Mouse (Mus musculus) megakaryocyte, embryonic 14.5 days (primary cell): ENCODE measurements around the gene Cap2. TPM values are rescaled to one million over a fixed set of nuclear protein-coding genes. Genes with fewer than 3 reads are reported as not detected.

Experiments used
- H3K27me3 ChIP-seq: replicated peaks from 2 replicates; pipeline ENCODE3; 2012; ENCODE audit warnings: inconsistent platforms
- H3K36me3 ChIP-seq: replicated peaks from 2 replicates; pipeline ENCODE3; 2012; ENCODE audit warnings: low read length, inconsistent platforms, mixed read lengths
- H3K4me1 ChIP-seq: 2 replicates; pipeline ENCODE4 v1.6.1; 2012; ENCODE audit warnings: inconsistent platforms
- H3K4me3 ChIP-seq: replicated peaks from 2 replicates; pipeline ENCODE3; 2012; ENCODE audit warnings: moderate library complexity, mild to moderate bottlenecking, inconsistent platforms
- H3K9me3 ChIP-seq: 2 replicates; pipeline ENCODE4 v1.6.1; 2012; ENCODE audit warnings: inconsistent platforms
- FLI1 ChIP-seq: IDR thresholded peaks from 2 replicates; pipeline ENCODE4 v1.6.1; 2012; ENCODE audit warnings: low read length, inconsistent platforms, mixed read lengths
- GATA1 ChIP-seq: IDR thresholded peaks from 3 replicates; pipeline ENCODE4 v1.6.1; 2012; ENCODE audit warnings: mixed read lengths, low read length, inconsistent platforms, borderline replicate concordance
- polyA plus RNA-seq: library from polyadenylated mRNA; stranded (reverse); fragments of >175 nt; gene quantifications from 2 replicates; pipeline ENCODE4 v1.2.3, GENCODE M21; 2012; ENCODE audit warnings: low replicate concordance; ENCODE audit not compliant: insufficient read depth

Cap2 gene
- polyA plus RNA-seq, 1 experiment: 1.5 TPM

- Histone ChIP-seq H3K4me3 (no peak overlapping the region), H3K4me1 (peaks cover 3% of the 10 kb centered on the region; the same call in 1 of the 2 replicates), H3K36me3 (no peaks in the 10 kb centered on the region), H3K9me3 (peaks cover 10% of the 10 kb centered on the region), H3K27me3 (peaks cover 4% of the 10 kb centered on the region)
- TF ChIP-seq FLI1 (no peak), GATA1 (no peak)
These were observed 6.3 kb downstream of the Cap2 start for GRCm38 (mm10) chr13:46507944-46508343.

- Histone ChIP-seq H3K4me3 (no peak overlapping the region), H3K4me1 (no peaks in the 10 kb centered on the region), H3K9me3 (peaks cover 10% of the 10 kb centered on the region), H3K27me3 (no peaks in the 10 kb centered on the region), H3K36me3 (no peaks in the 10 kb centered on the region)
- TF ChIP-seq GATA1: no peak
- no peak for TF ChIP-seq FLI1
These were observed 7.2 kb downstream of the Cap2 start for GRCm38 (mm10) chr13:46508823-46509222.

DNA sequence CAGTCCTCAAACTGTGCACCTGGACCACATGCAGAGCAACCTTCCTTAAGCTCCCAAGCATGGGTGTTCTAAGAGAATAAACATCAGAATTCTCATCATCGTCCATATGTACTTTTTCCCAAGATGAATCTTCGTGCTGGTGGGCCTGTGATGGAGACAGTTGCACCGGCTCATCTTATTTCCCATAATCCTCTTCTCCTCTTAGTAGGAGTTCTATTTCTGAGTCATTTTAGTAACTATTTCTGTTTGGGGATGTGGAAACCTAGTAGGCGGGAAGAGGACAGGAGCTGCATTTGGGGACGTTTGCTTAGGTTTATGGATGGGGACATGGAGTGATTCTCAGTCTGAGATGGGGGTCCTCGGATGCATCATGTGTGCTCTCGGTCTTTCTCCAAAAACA is 8.8 kb downstream of the Cap2 start:
- Histone ChIP-seq H3K36me3 (no peaks in the 10 kb centered on the region), H3K4me1 (no peaks in the 10 kb centered on the region), H3K4me3 (no peak overlapping the region), H3K9me3 (peaks cover 14% of the 10 kb centered on the region), H3K27me3 (no peaks in the 10 kb centered on the region)
- no peak for TF ChIP-seq GATA1
- TF ChIP-seq FLI1: no peak

- Histone ChIP-seq H3K27me3 (no peaks in the 10 kb centered on the region), H3K4me1 (no peaks in the 10 kb centered on the region), H3K9me3 (peaks cover 15% of the 10 kb centered on the region), H3K4me3 (no peak overlapping the region), H3K36me3 (no peaks in the 10 kb centered on the region)
- TF ChIP-seq GATA1 (no peak), FLI1 (no peak)
These were observed 12.8 kb downstream of the Cap2 start for GRCm38 (mm10) chr13:46514484-46514883.

DNA sequence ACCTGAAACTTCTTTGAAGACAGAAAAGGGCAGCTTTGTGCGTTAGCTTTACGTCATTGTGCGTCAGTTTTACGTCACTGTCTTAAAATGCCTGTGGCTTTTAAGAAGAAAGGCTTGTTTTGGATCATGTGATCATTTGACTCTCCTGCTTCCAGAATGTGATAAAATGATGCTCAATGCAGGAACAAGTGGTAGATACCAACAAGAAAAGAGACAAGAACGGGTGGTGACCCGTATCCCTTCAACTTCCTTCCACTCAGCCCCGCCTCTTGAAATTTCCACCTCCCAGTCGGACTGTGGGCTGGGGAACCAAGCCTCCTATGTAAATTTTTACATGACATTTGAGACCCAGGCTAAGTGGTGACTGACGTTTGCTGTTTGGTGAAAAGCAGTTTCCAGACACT is 13.5 kb downstream of the Cap2 start:
- no peaks in the 10 kb centered on the region for H3K4me1 ChIP-seq
- no peaks in the 10 kb centered on the region for H3K27me3 ChIP-seq
- H3K36me3 ChIP-seq: no peaks in the 10 kb centered on the region
- H3K4me3 ChIP-seq: no peak overlapping the region
- H3K9me3 ChIP-seq: peaks cover 12% of the 10 kb centered on the region
- no peak for TF ChIP-seq FLI1
- TF ChIP-seq GATA1: no peak

DNA sequence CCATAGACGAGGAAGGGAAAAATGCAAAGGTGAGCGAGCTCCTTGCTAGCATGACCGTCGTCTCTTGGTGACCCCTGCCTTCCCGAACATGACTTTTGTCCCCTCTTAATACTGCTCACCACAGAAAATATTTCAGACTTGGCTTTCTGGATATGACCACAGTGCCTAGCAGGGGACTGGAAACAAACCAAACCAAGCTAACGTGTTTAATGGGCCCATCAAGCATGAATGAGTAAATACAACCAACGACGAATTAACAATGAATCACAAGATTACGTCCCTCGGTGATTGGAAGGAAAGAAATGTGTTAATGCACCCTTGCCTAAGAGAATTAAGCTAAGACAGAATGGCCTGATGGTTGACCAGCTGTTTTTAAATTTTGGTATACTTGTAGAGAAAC is 13.9 kb downstream of the Cap2 start:
- H3K9me3 ChIP-seq: peaks cover 12% of the 10 kb centered on the region
- no peak for TF ChIP-seq FLI1
- TF ChIP-seq GATA1: no peak
- H3K4me1 ChIP-seq: no peaks in the 10 kb centered on the region
- H3K36me3 ChIP-seq: no peaks in the 10 kb centered on the region
- no peaks in the 10 kb centered on the region for H3K27me3 ChIP-seq
- H3K4me3 ChIP-seq: no peak overlapping the region

DNA sequence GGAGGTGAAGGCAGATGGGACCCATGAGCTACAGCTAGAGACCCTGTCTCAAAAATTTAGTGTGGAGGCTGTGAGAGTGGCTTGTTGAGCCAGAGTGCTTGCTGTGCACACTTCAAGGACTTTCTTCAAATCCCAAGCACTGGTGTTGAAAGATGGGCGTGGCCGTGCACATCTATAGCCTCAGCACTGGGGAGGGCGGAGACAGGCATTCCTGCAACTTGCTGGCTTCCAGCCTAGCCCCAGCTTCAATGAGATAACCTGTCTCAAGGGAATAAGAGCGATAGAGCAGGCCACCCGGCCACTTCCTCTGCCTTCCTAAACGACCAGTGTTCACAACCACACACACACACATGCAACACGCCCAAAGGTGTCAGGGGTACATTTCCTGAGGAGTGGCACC is 14.5 kb downstream of the Cap2 start:
- no peak for TF ChIP-seq FLI1
- no peak for TF ChIP-seq GATA1
- Histone ChIP-seq H3K4me3 (no peak overlapping the region), H3K9me3 (peaks cover 12% of the 10 kb centered on the region), H3K36me3 (no peaks in the 10 kb centered on the region), H3K4me1 (no peaks in the 10 kb centered on the region), H3K27me3 (no peaks in the 10 kb centered on the region)

DNA sequence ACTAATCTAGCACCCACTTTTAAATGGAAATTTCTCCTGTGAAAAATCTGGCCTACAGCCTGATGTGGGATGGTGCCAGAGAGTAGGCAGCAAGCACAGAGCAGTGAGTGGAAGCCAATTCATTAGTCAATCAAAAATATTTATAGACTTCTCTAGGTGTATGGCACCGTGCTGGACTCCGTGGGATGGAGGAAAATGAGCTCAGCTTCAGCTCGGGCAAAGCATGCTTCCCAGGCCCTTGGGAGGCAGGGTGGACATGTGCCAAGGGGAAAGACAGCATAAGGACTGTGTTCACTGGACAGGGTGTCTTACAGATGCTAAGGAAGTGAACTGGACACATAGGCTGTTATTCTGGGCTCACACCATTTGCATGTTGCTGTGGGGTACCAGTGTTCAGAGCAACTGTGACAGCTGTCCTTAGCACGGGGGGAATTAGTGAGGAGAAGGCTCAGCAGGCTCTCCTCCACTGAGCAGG is 15.6 kb downstream of the Cap2 start:
- H3K4me1 ChIP-seq: no peaks in the 10 kb centered on the region
- H3K9me3 ChIP-seq: peaks cover 8% of the 10 kb centered on the region
- H3K27me3 ChIP-seq: no peaks in the 10 kb centered on the region
- H3K4me3 ChIP-seq: no peak overlapping the region
- H3K36me3 ChIP-seq: no peaks in the 10 kb centered on the region
- TF ChIP-seq FLI1 (no peak), GATA1 (no peak)

- no peaks in the 10 kb centered on the region for H3K36me3 ChIP-seq
- peaks cover 9% of the 10 kb centered on the region; the same call in 1 of the 2 replicates for H3K9me3 ChIP-seq
- no peaks in the 10 kb centered on the region for H3K4me1 ChIP-seq
- H3K4me3 ChIP-seq: no peak overlapping the region
- TF ChIP-seq GATA1 (no peak), FLI1 (no peak)
- H3K27me3 ChIP-seq: peaks cover 5% of the 10 kb centered on the region
These were observed 19.8 kb downstream of the Cap2 start for GRCm38 (mm10) chr13:46521482-46521881.

DNA sequence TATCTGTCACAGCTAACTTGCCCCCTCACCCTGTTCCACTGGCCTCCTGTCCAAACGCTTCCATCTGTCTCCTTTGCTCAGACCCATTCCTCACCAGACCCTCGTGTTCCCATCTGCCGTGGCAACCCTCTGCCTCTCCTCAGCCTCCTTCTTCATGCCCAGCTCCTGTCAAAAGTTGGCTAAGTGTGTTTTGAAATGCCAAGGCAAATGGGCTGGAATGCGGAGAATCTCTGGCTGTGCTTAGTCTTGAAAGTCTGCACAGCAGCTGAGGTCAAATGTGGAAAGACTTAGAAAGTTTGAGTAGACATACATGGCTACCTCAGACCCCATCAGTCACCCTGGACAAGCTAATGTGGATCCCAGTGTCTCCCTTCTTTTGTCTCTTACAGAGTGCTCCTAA is 21.1 kb downstream of the Cap2 start:
- Histone ChIP-seq H3K9me3 (peaks cover 9% of the 10 kb centered on the region; the same call in 1 of the 2 replicates), H3K36me3 (no peaks in the 10 kb centered on the region), H3K4me1 (no peaks in the 10 kb centered on the region), H3K4me3 (no peak overlapping the region), H3K27me3 (peaks cover 5% of the 10 kb centered on the region)
- TF ChIP-seq FLI1: no peak

- H3K4me1 ChIP-seq: no peaks in the 10 kb centered on the region
- H3K36me3 ChIP-seq: no peaks in the 10 kb centered on the region
- H3K9me3 ChIP-seq: peaks cover 9% of the 10 kb centered on the region; the same call in 1 of the 2 replicates
- peaks cover 8% of the 10 kb centered on the region for H3K27me3 ChIP-seq
- TF ChIP-seq FLI1 (no peak), GATA1 (no peak)
- no peak overlapping the region for H3K4me3 ChIP-seq
These were observed 21.6 kb downstream of the Cap2 start for GRCm38 (mm10) chr13:46523235-46523634.
